Mouse (Mus musculus) embryo, embryonic 10 days (tissue): Measurements from ENCODE around the gene Bloc1s3.

Experiments used
- DNase-seq: peaks from one replicate; pipeline ENCODE4 v3.0.0-alpha.2; 2015; ENCODE audit warnings: low spot score

Bloc1s3 gene

GRCm38 (mm10) chr7:19455186-19455585, 53.0 kb downstream of the Bloc1s3 start:
- no peak for DNase-seq
